Mouse (Mus musculus): ENCODE measurements around the gene Vdr. TPM values are rescaled to one million over a fixed set of nuclear protein-coding genes. Genes with fewer than 3 reads are reported as not detected.

Vdr gene
- total RNA-seq, 2 experiments from 2014 or later = 0.84 TPM; not detected in 1

DNA sequence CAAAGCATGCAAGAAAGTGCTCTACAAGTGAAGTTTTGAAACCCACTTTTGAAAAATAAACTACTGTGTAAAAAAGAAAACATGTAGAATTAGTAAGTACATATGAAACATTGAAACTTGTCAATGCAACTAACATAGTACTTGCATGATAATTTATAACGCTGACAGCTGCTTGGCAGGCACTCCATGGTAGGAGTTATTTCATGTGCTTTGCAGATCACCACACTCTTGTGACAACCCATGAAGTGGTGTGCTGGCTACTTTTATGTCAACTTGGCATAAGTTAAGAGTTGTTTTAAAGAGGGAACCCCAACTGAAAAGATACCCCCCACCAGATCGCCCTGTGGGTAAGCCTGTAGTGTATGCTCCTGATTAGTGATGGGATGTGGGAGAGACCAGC lies 12.0 kb upstream of the Vdr start:
- no peak for ATAC-seq (replicated peaks; ENCODE audit: low FRiP score, poor library complexity, severe bottlenecking)

DNA sequence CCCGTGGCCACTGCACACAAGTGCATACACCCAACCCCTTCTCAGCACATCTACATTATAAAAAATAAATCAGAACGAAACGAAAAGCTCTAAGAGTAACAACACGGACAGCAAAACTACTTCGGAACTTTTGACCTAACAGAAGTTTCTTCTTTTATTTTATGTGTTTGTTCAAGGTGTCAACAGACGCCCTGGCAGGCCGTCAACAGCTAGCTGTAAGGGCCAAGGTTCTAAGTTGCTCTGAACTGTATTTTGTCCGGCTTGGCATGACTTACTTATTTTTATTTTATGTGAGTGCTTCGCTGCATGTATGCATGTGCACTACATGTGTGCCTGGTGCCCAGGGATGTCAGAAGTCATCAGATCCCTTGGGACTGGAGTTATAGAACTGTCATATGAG lies 11.4 kb upstream of the Vdr start:
- no peak for ATAC-seq (replicated peaks; ENCODE audit: low FRiP score, poor library complexity, severe bottlenecking)

DNA sequence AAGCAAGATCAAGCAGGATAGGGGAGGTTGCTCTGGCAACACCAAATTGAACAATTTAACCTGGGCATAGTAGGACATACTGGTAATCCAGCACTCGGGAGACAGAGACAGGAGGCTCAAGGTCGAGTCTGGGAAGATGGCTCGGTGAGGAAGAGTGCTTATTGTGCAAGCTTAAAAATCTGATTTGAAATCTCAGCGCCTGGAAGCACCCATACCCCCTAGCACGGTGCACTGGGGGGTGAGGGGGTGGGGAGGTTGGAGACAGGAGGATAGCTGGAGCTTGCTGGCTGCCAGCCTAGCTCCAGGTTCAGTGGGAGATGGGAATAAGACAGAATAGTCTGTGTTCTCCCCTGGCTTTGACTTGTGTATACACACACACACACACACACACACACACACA lies 9.9 kb upstream of the Vdr start:
- ATAC-seq (replicated peaks; ENCODE audit: low FRiP score, poor library complexity, severe bottlenecking) = no peak

DNA sequence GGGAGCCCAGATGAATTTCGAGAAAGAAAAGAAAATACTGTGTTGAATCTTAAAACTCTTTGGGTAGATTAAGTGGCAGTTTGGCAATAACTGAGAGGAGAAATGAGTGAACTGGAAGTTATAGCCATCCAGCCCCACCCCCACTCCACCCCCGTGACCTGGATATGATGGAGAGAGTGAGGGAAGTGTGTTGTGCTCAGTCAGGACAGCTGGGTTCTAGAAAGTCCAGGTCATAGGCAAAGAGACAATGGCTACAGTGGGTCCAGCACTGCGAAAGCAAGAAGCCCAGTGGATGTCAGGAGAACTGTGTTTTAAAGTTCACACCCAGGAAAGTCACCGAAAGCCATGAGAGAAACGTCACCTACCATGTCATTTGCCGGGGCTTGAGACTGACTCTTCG lies 8.8 kb upstream of the Vdr start:
- ATAC-seq (replicated peaks; ENCODE audit: low FRiP score, poor library complexity, severe bottlenecking) = no peak

DNA sequence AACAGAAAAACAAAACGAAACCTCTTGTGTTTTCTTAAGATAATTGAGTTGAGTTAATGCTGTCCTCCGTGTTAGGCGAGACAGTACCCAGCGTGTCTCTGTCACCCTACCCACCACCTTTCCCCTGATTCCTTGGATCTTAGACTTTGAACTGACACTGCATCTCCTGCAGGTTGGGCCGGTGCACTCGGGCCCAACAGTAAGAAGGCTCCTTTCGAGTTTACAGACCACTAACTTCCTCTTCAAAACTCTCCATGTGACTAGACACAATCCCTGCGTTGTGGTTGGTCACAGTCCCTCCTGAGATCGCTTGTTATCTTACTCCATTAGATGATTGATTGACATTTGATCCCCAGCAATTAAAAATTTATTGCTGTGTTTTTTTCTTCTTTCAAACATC lies 7.6 kb upstream of the Vdr start:
- ATAC-seq (replicated peaks; ENCODE audit: low FRiP score, poor library complexity, severe bottlenecking) = no peak

DNA sequence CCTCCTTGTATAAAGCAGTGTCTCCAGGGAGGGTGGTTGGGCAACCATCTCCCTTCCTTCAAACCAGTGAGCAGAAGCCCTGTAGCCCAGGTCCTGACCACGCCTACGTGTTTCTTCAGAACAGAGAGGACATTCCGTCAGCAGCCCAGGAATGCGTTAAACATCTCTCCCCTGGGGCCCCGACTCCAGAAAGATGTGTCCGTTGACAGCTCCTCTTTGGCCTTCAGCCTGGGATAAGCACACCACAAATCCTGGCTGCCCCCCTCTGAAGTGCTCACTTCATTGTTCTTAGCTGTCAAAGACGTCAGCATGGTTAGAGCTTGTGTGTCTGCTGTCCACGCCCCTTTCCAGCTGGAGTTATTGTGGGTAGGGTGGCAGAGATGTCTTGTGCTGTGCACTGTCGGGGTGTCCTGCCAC lies 3.9 kb upstream of the Vdr start:
- no peak for ATAC-seq (replicated peaks; ENCODE audit: low FRiP score, poor library complexity, severe bottlenecking)

DNA sequence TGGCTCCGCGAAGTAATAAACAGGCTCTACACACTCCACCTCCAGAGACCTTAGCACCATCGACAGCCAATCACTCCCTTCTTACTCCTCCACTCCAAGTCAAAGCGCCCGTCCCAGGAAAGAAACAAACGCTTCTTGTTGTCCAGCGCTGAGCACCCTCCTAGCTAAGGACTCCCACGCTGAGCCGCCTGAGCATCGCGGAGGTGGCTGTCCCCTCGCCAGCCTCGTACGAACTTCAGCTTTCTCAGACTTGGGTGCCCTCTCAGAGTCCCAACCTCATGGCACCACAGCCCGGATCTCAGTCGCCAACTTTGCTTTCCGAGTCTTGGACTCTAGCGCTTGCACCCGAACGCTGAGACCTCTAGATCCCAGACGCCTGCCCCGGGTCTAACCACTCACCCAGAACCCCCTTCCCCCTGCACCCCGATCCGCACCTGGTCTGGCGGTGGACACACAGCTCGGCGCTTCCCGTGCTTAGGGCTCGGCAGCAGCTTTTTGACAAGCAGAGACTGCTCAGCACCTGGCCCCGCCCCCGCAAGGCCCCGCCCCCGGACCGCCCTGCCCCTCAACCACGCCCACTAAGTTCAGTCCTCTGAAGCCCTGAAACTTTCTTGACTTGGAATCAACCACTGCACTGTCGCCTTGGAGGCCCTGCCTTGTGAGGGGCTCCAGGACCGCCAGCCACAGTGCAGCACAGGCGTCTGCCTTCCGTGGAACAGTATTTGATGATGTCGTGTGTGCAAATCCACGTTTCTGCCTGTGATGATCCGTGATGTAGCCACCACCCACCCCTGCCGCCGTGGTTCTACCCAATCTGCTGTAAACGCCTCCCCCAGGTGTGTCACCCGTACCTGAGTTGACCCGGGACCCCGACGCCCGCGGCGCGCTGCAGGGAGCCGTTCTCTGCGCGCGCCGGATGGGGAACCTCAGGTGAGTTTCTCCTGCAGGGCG lies 2.4 kb downstream of the Vdr start:
- peak; percentile 56; the same call in 1 of the 2 replicates for ATAC-seq (replicated peaks; ENCODE audit: low FRiP score, poor library complexity, severe bottlenecking)

DNA sequence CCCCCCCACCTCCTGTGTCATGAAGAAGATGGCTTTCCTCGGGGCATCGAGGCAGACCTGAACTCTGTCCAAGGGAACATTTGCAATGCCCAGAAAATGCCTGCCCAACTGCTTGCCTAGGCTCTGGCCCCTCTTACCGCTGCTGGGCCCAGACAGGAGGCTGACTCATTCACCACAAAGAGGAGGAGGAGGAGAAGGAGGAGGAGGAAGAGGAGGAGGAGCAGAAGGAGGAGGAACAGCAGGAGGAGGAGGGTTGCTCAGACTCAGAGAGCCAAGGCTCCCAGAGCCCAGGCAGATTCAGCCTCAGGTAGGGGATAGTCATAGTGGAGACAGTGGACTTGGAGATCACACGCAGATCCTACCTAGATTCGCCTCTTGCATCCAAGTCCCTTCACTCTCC lies 3.2 kb downstream of the Vdr start:
- ATAC-seq (replicated peaks; ENCODE audit: low FRiP score, poor library complexity, severe bottlenecking) = no peak

DNA sequence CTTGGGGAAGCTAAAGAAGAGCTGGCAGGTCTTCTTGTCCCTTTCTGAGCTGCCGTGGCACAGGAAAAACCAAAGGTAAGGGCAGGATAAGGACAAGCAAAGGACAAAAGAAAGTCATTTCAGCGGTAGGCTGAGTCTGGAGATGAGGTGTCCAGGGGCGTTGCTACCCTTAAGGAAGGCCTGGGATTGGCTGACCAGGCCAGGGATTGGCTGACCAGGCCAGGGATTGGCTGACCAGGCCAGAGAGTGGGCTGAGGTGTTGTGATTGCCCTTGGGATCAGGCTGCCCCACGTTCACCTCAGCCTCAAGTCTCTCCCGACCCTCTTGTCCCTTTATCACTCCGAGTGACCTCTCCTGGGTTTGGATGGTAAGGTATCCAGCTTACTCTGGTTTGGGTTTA lies 5.1 kb downstream of the Vdr start:
- no peak for ATAC-seq (replicated peaks; ENCODE audit: low FRiP score, poor library complexity, severe bottlenecking)

DNA sequence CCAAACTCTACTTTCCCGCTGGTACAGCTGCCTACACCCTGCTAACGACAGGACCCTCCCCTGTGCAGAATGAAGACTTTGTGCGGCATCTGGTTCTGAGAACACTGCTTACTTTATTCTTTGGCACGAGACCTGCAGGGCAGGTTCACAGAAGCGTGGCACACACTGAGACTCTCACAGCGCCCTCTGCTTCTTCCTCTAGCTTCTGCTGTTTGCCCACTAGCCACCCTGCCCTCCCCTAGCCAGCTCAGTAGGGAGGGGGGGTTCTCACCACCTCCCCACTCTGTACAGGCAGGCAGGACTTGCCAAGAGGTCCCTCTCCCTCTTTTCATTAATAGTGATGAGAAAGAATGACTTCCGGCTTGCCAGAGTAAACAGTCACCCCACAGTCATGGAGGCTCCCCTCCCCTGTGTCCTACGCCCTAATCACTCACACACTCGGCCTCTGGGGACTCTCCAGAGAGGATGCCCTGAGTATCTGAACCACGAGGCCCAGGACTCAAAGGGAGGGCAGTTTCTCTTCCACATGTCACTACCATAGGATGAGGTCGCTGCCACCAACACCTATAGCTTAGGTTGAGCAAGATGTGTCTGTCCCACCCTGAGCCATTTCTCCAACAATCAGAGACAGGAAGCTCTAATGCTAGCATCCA lies 6.0 kb downstream of the Vdr start:
- no peak for ATAC-seq (replicated peaks; ENCODE audit: low FRiP score, poor library complexity, severe bottlenecking)

DNA sequence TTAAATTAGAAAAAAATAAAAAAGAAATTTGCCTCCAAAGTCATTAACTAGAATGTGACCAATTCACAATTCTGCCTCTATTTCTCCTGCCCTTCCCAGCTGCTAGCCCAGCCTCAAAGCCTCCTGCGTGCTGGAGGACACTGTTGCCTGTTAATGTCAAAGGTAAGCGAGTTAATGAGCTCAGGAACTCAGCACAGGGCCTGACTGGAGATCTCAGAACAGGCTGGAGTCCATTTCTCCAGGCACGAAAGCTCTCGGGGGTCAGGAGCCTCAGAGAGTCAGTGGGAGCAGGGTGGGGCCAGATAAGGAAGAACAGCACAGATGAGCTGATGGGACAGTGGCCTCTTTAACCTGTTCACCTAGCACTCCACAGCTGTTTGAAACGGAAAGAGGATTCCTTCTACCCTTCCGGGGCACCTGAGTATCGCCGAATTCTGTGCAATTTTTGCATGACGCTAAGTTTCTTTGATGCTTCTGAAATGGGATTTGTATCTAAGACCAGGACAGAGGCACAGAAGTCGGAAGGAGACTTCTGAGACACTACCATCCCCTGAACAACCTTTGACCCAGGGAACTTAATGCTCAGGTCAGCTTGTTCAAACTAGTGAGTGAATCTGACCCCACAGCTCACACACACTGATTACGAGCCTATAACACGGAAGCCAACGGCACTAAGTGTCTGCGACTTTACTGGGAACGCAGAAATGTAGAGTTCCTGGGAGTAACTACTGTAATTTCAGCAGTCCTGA lies 7.0 kb downstream of the Vdr start:
- ATAC-seq (replicated peaks; ENCODE audit: low FRiP score, poor library complexity, severe bottlenecking) = no peak

DNA sequence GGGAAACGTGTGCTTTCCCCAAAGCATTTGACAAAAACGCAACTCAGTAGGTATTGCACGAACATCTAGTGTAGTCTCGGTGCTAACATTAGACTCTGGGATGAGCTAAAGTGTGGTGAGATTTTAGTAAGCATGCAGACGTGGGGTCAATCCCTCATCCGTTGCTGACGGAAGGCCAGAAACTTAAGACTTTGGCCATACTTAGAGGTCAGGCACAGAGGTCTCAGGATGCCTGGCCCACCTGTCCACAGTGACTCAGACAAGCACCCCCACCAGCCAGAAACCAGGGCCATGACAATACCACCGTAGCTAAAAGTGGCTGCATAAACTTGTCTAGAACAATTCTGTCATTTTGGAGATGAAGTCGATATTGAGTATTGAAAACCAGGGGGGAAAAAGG lies 9.4 kb downstream of the Vdr start:
- no peak for ATAC-seq (replicated peaks; ENCODE audit: low FRiP score, poor library complexity, severe bottlenecking)

DNA sequence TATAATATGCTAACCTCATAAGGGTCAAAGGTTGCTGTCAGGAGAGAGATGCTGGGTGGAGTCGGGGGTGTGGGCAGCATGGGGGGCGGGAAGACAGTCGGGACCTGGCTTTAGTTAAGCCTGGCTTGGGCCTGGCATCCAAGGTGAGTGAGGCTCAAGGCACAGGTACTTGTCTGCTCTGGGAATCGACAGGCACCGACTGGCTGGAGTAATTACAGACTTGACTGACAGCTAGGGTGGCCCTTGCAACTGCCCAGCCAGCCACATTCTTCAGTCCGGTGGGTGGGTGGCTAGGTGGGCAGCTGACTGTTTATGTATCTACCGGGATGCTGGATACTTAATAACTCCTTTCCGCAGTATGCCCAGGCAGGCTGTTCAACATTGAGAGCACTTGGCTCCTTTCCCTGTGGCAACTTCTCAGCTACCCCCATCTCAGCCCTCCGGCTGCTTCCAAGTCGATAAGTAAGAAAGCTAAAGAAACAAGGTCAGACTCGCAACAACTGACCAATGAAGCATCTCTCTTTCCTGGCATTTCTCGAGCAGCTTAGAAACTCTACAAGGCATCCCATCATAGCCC lies 10.0 kb downstream of the Vdr start:
- ATAC-seq (replicated peaks; ENCODE audit: low FRiP score, poor library complexity, severe bottlenecking) = no peak

DNA sequence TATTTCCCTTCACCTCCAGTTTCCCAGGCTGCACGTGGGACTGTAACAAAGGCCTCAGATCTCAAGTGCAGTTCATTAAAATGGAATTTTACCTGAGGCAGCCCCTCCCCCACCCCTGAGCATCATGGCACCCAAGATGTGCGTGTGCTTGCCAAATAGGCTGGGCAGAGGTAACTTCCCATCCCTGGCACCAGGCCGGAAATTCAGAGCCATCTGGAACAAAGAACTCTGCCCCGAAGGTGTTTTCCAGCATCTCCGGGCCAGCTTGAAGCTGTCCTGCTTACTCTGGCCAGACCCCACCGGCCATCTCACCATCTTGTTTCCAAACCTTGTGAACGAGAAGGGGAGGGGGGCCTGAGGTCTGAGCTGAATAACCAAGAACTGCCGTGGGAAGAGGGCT lies 10.7 kb downstream of the Vdr start:
- no peak for ATAC-seq (replicated peaks; ENCODE audit: low FRiP score, poor library complexity, severe bottlenecking)

DNA sequence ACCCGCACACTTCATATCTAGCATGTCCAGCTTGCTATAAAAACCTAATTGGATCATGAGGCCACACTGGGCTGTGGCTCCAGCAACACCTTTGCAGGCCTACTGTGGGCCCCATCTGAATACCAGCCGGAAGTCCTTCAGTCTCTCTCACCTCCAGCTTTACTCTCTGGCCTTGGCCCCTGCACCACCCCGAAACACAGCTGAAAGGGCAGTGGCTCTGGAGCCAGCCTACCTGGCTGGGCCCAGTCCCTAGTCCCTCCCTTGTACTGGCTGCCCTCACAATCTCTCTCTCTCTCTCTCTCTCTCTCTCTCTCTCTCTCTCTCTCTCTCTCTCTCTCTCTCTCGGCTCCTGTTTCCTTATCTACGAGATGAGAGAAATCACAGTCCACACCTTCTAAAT lies 11.6 kb downstream of the Vdr start:
- no peak for ATAC-seq (replicated peaks; ENCODE audit: low FRiP score, poor library complexity, severe bottlenecking)

DNA sequence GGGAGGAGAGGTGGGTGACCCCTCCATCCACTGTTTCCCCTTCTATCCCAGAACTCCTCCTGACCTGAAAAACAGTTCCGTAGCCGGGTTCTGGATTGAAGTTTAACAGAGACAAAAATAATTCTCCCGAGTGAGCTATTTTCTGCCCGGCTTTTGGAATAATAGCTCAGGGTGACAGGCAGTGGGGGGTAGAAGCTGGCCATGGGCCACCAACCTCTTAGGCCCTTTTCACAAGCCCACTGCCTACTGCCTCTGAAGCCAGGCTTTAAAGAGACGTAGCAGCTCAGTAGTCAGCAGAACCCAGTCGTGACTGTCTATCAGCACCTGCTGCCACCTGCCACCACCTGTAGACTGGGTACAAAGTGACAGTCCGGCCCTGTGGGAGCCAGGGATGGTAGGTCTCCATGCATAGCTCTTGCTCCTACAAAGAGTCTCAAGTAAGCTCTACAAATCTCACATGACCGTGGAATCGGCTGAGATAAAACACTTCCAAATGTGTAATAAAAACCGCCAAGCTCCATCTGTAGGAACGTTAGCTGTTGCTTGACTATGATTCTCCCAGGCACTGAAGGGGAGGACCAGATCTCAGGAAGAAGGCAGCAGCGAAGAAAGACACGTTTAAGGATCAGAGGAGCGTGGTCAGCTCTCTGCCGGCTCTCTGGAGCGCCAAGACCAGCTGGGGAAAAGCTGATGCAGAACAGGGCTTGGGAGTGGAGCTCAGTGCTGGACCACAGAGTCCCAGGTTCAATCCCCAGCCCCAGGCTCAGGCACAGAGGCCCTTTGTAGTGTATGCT lies 13.4 kb downstream of the Vdr start:
- ATAC-seq (replicated peaks; ENCODE audit: low FRiP score, poor library complexity, severe bottlenecking) = no peak

DNA sequence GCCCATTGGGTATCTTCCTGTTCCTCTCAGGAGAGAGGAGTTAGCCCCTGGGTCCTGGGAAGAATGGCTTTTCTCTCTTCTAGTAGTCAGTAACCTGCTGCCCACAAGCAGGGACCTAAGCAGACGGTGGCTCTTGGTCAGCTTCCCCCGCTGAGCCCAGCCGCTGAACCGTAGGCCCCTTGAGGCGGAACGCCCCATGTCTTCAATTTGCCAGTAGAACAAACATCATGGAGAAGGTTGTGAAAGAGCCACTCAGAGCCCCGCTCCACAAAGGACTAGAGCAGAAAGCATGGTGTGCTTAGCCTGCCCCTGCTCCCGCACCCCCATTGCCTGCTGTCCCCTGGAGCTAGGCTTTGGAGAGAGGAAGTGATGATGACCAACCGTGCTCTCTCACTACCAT lies 14.1 kb downstream of the Vdr start:
- no peak for ATAC-seq (replicated peaks; ENCODE audit: low FRiP score, poor library complexity, severe bottlenecking)

DNA sequence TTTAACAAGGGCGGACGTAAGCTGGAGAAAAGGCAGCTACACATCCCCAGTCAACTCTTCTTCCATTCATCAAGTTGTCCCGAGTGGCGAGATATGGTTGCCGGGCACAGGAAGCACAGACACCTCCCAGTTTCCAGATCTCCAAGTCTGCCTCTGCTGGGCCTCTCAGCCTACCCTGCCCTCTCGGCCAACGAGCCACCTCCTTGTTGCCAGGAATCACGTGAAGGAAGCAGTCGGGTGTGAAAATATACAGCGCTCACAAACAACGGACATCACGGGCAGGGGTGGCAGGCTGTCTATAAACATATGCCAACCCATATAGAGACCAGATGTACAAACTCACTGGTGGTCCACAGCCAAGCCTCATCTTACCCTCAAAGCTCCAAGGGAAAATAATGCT lies 14.6 kb downstream of the Vdr start:
- no peak for ATAC-seq (replicated peaks; ENCODE audit: low FRiP score, poor library complexity, severe bottlenecking)

DNA sequence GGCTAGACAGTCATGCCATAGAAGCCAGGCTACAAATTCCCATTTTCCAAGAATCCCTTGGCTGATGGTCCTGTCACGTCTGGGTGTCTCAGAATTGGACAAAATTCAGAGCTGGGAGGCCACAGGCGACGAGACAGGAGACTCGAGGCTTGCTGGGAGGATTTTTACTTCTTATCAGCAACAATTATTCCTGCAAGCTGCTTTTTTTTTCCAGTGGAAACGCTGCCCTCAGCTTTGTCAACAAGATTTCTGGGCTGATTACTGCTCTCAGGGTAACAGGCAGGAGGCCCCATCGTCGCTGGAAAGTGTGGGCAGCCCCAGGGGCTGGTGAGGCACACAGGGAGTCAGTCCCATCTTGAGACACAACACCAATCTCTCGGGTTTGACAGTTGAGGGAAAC lies 17.9 kb downstream of the Vdr start:
- no peak for ATAC-seq (replicated peaks; ENCODE audit: low FRiP score, poor library complexity, severe bottlenecking)

DNA sequence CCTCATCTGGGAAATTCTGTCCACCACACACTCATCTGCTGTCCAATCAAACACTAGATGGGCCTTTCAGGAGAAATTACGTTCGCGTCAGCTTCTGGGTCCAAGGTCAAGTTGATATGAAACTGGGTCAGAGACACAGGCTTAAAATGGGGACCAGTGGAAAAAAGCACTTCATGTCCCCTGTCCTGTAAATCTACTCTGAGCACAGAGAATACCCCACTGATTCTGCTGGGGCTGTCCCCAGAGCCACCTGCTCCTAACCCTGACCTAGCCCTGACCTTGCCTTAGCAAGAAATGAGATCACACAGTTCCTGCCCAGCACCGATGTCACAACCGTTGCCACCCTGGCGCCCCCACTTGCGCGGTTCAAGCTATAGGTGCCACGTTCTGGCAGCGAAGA lies 20.0 kb downstream of the Vdr start:
- no peak for ATAC-seq (replicated peaks; ENCODE audit: low FRiP score, poor library complexity, severe bottlenecking)
